Comparison of ENCODE assay signal across 7 mouse cellular contexts in the genomic region with DNA sequence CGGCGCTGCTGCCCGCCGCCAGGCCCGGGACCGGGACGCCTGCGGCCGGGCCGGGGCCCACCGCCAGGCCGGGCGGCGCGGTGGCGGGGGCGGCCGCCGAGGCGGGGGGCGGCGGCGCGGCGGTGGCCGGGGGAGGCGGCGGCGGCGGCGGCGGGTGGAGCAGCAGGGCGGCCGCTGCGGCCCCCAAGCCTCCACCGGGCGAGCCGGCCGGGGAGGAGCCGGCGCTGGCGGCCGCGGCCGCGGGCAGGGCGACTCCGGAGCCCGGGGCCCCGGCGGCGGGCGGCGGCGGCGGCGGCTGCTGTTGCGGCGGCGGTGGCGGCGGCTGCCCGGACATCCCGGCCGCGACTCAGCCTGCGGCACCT. TPM values are rescaled to one million over a fixed set of nuclear protein-coding genes. Genes with fewer than 3 reads are reported as not detected.
DNase-seq lines count a peak whose midpoint lies in the region; ATAC-seq lines count a peak whose summit lies in the region.

No protein-coding gene starts in this region.

- H3K27ac ChIP-seq in forebrain, embryonic 11.5 days (ENCODE audit: low read depth, low read length), result peak overlapping the region; percentile 99
- H3K27ac ChIP-seq in limb, embryonic 13.5 days, result peak overlapping the region; percentile 99
- H3K27ac ChIP-seq in stomach, embryonic 14.5 days (ENCODE audit: low read length), result peak overlapping the region; percentile 97

- H3K9me3 ChIP-seq in megakaryocyte, embryonic 14.5 days, result no peaks in the 10 kb centered on the region
- no peaks in the 10 kb centered on the region for H3K9me3 ChIP-seq in forebrain, embryonic 11.5 days (ENCODE audit: control insufficient read depth, low read length)
- no peaks in the 10 kb centered on the region for H3K9me3 ChIP-seq in limb, embryonic 13.5 days
- H3K9me3 ChIP-seq in stomach, embryonic 14.5 days (ENCODE audit: control insufficient read depth, low read depth, low read length), result no peaks in the 10 kb centered on the region

- H3K4me2 ChIP-seq in forebrain, embryonic 11.5 days (ENCODE audit: low read depth, low read length, severe bottlenecking), result peak overlapping the region; percentile 48
- H3K4me2 ChIP-seq in limb, embryonic 13.5 days (replicated peaks), result peak overlapping the region; percentile 81
- H3K4me2 ChIP-seq in stomach, embryonic 14.5 days (replicated peaks; ENCODE audit: low read depth, low read length), result peak overlapping the region; percentile 85

- no peak for DNase-seq in forebrain, embryonic 11.5 days (ENCODE audit: low spot score)
- DNase-seq in gastrocnemius, adult 8-10 months (ENCODE audit: low spot score in 2 of 2), result no peak

- peaks cover 41% of the 10 kb centered on the region for H3K4me1 ChIP-seq in megakaryocyte, embryonic 14.5 days
- peaks cover 7% of the 10 kb centered on the region; the same call in 1 of the 2 replicates for H3K4me1 ChIP-seq in forebrain, embryonic 11.5 days (replicated peaks; ENCODE audit: control insufficient read depth, insufficient read depth, low read length)
- H3K4me1 ChIP-seq in limb, embryonic 13.5 days, result peaks cover 21% of the 10 kb centered on the region
- peaks cover 13% of the 10 kb centered on the region; the same call in 1 of the 2 replicates for H3K4me1 ChIP-seq in stomach, embryonic 14.5 days (ENCODE audit: control insufficient read depth, insufficient read depth, low read length)

- H3K4me3 ChIP-seq in megakaryocyte, embryonic 14.5 days (replicated peaks), result peak overlapping the region; percentile 97
- H3K4me3 ChIP-seq in forebrain, embryonic 11.5 days (ENCODE audit: low read depth, low read length), result peak overlapping the region; percentile 98
- H3K4me3 ChIP-seq in limb, embryonic 13.5 days, result peak overlapping the region; percentile 96
- peak overlapping the region; percentile 86 for H3K4me3 ChIP-seq in stomach, embryonic 14.5 days (ENCODE audit: low read depth, low read length)

- no peak for ATAC-seq in megakaryocyte, adult 5-6 weeks (ENCODE audit: poor library complexity, severe bottlenecking)
- ATAC-seq in forebrain, embryonic 11.5 days (replicated peaks; ENCODE audit: low FRiP score), result no peak
- ATAC-seq in limb, embryonic 13.5 days (ENCODE audit: low FRiP score, low read depth), result no peak
- no peak for ATAC-seq in stomach, embryonic 14.5 days (ENCODE audit: insufficient number of reproducible peaks, insufficient read depth, low FRiP score, low read depth)
- no peak for ATAC-seq in cerebellum, adult (ENCODE audit: insufficient number of reproducible peaks, low FRiP score, low TSS enrichment)

- 0% methylated on average over 10 of the region's 67 CpGs for WGBS in forebrain, embryonic 11.5 days
- 0% methylated on average over 6 of the region's 67 CpGs for WGBS in limb, embryonic 13.5 days
- WGBS in stomach, embryonic 14.5 days, result 1% methylated on average over 20 of the region's 67 CpGs

- H3K36me3 ChIP-seq in megakaryocyte, embryonic 14.5 days (replicated peaks; ENCODE audit: low read length), result peaks cover 17% of the 10 kb centered on the region
- H3K36me3 ChIP-seq in forebrain, embryonic 11.5 days (ENCODE audit: control insufficient read depth, insufficient read depth, low read length), result no peaks in the 10 kb centered on the region
- H3K36me3 ChIP-seq in limb, embryonic 13.5 days, result no peaks in the 10 kb centered on the region
- no peaks in the 10 kb centered on the region for H3K36me3 ChIP-seq in stomach, embryonic 14.5 days (ENCODE audit: control insufficient read depth, insufficient read depth, low read length)

- peak overlapping the region; percentile 98 for H3K9ac ChIP-seq in forebrain, embryonic 11.5 days (ENCODE audit: low read length)
- H3K9ac ChIP-seq in limb, embryonic 13.5 days, result peak overlapping the region; percentile 99
- H3K9ac ChIP-seq in stomach, embryonic 14.5 days (replicated peaks; ENCODE audit: low read depth, low read length), result peak overlapping the region; percentile 98

- H3K27me3 ChIP-seq in megakaryocyte, embryonic 14.5 days (replicated peaks), result no peaks in the 10 kb centered on the region
- no peaks in the 10 kb centered on the region for H3K27me3 ChIP-seq in forebrain, embryonic 11.5 days (ENCODE audit: control insufficient read depth, insufficient read depth, low read length)
- H3K27me3 ChIP-seq in limb, embryonic 13.5 days, result no peaks in the 10 kb centered on the region
- H3K27me3 ChIP-seq in stomach, embryonic 14.5 days (ENCODE audit: control insufficient read depth, insufficient read depth, low read length), result no peaks in the 10 kb centered on the region

RNA-seq across cellular contexts. Expression of a gene that starts 0.5 kb away (rescaled TPM):
- 15.7 and 40.8 TPM in 2 replicates for polyA plus RNA-seq in megakaryocyte, embryonic 14.5 days (2012; ENCODE audit: insufficient read depth, low replicate concordance)
- 117 and 133 TPM in 2 replicates for total RNA-seq in megakaryocyte, adult 5-6 weeks (2015)
- 119 and 134 TPM in 2 replicates for total RNA-seq in megakaryocyte, adult 5-6 weeks (2017)
- polyA plus RNA-seq in forebrain, embryonic 11.5 days (2014; fragmentation: Nextera tagmentation; extraction: Ambion mirVana), result 12.5 and 15.3 TPM in 2 replicates
- 8.8 and 10.3 TPM in 2 replicates for polyA plus RNA-seq in limb, embryonic 13.5 days (2015; fragmentation: Nextera tagmentation; extraction: Ambion mirVana)
- polyA plus RNA-seq in stomach, embryonic 14.5 days (2014; fragmentation: Nextera tagmentation; extraction: Ambion mirVana), result 15.5 and 16.8 TPM in 2 replicates
- 10 to 100 TPM; 38.0 to 44.9 (median 43.3) TPM for total RNA-seq in gastrocnemius, adult 8-10 months (2022)
